Mouse (Mus musculus): ENCODE measurements at regions not wholly inside any gene's neighbourhood (a gene's known extent, or its start where the extent isn't known, plus 50 kb on each side); places are given as distances from the start of the nearest gene placed in this dataset.

DNA sequence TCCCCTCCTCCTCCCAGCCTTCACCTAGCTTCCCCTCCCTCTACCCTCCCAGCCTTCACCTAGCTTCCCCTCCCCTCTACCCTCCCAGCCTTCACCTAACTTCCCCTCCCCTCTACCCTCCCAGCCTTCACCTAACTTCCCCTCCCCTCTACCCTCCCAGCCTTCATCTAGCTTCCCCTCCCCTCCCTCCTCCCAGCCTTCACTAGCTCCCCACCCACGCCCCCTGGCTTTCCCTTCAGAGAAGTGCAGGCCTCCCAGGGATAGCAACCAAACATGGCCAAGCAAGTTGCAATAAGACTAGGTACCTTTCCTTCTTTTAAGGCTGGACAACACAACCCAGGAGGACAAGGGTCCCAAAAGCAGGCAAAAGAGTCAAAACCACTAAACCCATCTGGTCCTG, 248.5 kb downstream of the Ankrd16 start:
- no peak for ATAC-seq (replicated peaks; ENCODE audit: low FRiP score, low TSS enrichment, poor library complexity, severe bottlenecking)

DNA sequence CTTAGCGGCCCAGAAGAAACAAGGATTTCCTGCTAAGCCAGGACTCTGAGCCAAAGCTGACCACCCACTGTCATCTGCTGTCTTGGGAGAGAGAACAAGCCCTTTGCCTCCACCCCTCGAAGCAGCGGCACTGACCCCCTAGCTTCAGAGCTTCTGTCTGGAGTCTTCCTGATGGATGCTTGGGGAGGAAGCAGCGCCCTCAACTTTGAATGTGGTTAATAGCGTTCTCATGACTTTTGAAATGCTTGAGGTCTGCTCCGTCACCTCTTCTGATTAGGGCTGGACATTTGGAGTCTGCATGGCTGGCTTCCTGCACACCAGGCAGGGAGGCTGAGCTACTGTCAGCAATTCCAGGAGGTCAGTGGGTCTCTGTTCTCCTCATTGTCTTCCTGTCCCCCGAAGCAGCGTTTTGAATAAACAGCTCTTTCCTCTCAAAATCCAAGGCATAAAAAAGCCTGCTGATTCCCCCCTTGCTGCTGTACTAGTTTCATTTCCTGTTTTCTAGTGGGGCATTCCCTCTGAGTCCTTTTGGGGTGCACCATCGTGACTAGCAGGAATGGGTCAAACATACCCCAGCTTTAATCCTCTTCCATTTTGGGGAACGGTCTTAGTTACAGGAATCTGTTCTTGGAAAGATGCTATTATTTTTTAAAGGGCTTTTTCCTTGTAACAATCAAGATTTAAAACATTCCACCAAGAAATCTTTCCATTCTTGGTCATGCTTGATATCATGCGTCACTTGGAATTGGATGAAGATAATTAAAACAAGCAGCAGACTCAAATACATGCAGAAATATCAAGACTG, 256.0 kb downstream of the Ankrd16 start:
- no peak for ATAC-seq (replicated peaks; ENCODE audit: low FRiP score, low TSS enrichment, poor library complexity, severe bottlenecking)

DNA sequence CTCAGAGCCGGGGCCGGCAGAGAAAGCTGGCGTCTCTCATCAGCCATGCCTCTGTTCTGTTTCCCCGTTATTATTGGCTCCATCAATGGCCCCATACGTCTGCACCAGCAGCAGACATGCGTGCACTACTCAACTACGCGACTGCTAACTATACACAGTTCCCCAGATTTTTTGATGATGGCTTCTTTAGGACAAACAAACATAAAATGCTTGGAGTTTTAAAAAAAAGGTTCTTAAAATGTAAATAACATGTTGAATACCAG, 256.6 kb downstream of the Ankrd16 start:
- no peak for ATAC-seq (replicated peaks; ENCODE audit: low FRiP score, low TSS enrichment, poor library complexity, severe bottlenecking)

DNA sequence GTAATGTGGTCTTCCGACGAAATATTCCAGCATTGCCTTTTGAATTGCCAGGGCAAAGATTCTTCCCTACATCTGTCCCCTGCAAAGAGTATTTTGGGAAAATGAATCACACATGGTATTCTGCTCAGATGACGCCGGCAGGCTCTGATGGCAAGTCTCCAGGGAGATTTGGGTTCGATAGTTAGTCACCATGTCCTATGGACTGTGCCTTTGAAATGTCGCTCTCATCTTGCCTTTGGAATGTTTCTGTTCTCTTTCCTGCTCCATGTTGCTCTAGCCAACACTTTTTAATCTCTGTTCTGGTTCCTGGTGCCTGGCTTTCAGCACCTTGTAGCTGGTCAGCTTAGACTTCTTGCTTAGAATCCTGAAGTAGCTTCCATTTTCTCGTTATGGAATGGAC, 252.3 kb downstream of the Itga8 start:
- no peak for ATAC-seq (replicated peaks; ENCODE audit: low FRiP score, low TSS enrichment, poor library complexity, severe bottlenecking)

DNA sequence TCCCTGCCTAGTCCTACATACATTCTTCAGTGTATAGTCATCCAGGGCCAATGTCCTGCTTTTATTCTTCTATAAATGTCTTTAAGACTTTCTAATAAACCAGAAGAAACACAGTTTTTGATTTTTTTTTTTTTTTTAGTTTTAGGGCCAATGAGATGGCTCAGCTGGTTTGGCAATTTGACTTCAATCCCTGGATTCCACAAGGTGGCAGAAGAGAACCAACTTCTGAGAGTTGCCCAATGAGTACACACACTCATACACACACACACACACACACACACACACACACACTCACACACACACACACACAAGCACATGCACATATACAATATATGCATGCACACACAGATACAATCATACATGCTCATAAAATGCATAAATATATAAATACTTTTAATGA, 251.8 kb downstream of the Itga8 start:
- ATAC-seq (replicated peaks; ENCODE audit: low FRiP score, low TSS enrichment, poor library complexity, severe bottlenecking): no peak

DNA sequence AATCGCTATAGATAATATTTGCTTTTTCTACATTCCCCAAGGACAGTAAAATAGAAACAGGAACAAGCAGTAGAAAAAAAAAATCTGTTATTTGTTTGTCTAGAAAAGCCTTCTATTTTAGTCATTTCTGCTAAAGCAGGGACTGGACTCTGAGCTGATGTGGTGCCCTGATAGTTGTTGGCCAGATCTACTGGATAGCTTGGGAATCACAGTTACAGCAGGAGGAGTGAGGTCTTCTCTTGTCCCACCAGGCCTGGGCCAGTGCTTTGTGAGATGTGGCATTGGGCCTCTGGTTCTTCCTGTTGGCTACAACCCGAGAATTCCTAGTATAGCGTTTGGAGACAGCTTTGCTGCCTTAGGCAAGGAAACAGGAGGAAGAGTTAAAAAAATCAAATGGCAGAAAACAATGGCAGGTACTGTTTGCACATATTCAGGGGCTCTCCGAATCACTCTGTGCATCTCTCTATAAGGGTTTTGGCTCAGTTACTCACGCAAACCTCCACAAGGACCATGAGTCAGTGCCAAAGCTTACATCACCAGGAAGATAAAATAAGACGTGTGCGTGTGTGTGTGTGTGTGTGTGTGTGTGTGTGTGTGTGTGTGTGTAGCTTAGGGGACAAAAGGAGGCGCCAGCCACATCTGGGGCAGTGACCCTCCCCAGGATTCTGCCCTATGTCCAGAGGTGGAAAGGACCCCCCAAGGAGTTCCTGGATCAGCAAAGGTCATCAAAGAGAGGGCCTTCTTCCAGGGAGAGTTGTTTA, 248.1 kb downstream of the Itga8 start:
- no peak for ATAC-seq (replicated peaks; ENCODE audit: low FRiP score, low TSS enrichment, poor library complexity, severe bottlenecking)

DNA sequence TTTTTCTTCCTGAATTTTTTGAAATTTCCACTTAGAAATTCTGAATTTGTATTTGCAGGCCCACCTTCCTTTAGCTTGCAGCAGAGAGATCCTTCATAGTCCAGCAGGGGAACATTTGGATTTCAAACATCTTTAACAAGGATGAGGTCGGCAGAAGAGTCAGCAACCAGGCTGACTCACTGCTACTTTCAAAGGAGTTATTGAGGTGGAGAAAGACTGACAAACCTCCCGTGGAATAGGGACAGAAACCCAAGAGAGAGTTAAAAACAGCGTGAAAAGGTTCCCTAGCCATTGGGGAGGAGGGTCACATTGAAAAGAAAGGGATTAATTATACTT, 247.6 kb downstream of the Itga8 start:
- ATAC-seq (replicated peaks; ENCODE audit: low FRiP score, low TSS enrichment, poor library complexity, severe bottlenecking): no peak
